Mouse (Mus musculus) midbrain, embryonic 16.5 days (tissue): ENCODE results near the gene Sox13. TPM values are rescaled to one million over a fixed set of nuclear protein-coding genes. Genes with fewer than 3 reads are reported as not detected.

Experiments
- ATAC-seq: fragments of 200-750 bp; cut with Nextera tagmentation; 2 replicates; pipeline ENCODE4 v1.8.0; 2017; ENCODE audit warnings: moderate TSS enrichment
- H3K27ac ChIP-seq: fragments of 300-500 bp; sonication (generic); 2 replicates; pipeline ENCODE4 v1.5.1; 2014; ENCODE audit warnings: mild to moderate bottlenecking, low read length, mixed read lengths
- H3K27me3 ChIP-seq: fragments of 300-500 bp; sonication (generic); 2 replicates; pipeline ENCODE4 v1.6.1; 2014; ENCODE audit warnings: low read depth, low read length, mixed read lengths; ENCODE audit not compliant: control insufficient read depth, insufficient read depth
- H3K36me3 ChIP-seq: fragments of 300-500 bp; sonication (generic); 2 replicates; pipeline ENCODE4 v1.6.1; 2014; ENCODE audit warnings: mild to moderate bottlenecking, low read length, moderate library complexity, mixed read lengths; ENCODE audit not compliant: control insufficient read depth, insufficient read depth
- H3K4me1 ChIP-seq: fragments of 300-500 bp; sonication (generic); 2 replicates; pipeline ENCODE4 v1.6.1; 2014; ENCODE audit warnings: mild to moderate bottlenecking, low read length, mixed read lengths; ENCODE audit not compliant: control insufficient read depth, insufficient read depth
- H3K4me2 ChIP-seq: fragments of 300-500 bp; sonication (generic); 2 replicates; pipeline ENCODE4 v1.6.1; 2014; ENCODE audit warnings: mild to moderate bottlenecking, low read length, mixed read lengths
- H3K4me3 ChIP-seq: fragments of 300-500 bp; sonication (generic); 2 replicates; pipeline ENCODE4 v1.5.1; 2014; ENCODE audit warnings: low read depth, mild to moderate bottlenecking, low read length, moderate library complexity, mixed read lengths
- H3K9ac ChIP-seq: fragments of 300-500 bp; sonication (generic); 2 replicates; pipeline ENCODE4 v1.6.1; 2014; ENCODE audit warnings: low read depth, low read length, mixed read lengths
- H3K9me3 ChIP-seq: fragments of 300-500 bp; sonication (generic); replicated peaks from 2 replicates; pipeline ENCODE4 v1.6.1; 2014; ENCODE audit warnings: mild to moderate bottlenecking, low read length, mixed read lengths; ENCODE audit not compliant: control insufficient read depth, poor library complexity, severe bottlenecking
- WGBS: fragments of 180-500 bp; shearing (Covaris S2); extraction: QIAGEN DNeasy Blood & Tissue Kit; methylation state at CpG from one replicate; pipeline ENCODE4 v1.1.7; 2014; 5-methylcytosine and 5-hydroxymethylcytosine counted together
- polyA plus RNA-seq: library from polyadenylated mRNA; unstranded; fragments of >200 nt; fragmentation: Nextera tagmentation; extraction: Ambion mirVana; gene quantifications from 2 replicates; pipeline ENCODE4 v1.2.1, GENCODE M21; 2015

Gene Sox13
- polyA plus RNA-seq, 1 experiment from 2014 or later: 5.3 TPM

DNA sequence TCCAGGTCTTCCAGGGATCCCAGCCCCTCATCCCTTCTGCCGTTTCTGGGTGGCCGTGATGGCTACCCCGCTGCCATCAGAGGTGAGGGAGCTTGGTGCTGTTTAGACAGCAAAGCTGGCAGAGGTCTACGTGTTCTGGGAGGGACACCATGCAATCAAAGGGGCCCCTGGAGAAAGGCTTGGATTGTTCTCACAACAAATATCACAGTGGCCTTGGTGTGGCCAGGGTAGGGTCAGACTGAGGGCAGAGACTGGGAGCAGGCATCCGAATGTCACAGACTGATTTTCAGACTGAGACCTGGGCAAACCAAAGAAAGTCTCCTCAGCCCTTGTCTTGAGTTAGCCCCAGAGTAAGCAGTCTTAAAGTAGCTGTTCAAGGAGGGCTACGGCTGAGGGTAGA lies 52.7 kb downstream of the Sox13 start:
- Histone ChIP-seq H3K27me3 (no peaks in the 10 kb centered on the region; the same call in 1 of the 2 replicates), H3K27ac (no peak overlapping the region), H3K36me3 (no peaks in the 10 kb centered on the region), H3K9ac (no peak overlapping the region), H3K4me1 (0 out of 2 replicates have a peak, but pooled peaks cover 2% of the 10 kb centered on the region), H3K4me3 (no peak overlapping the region), H3K4me2 (no peak overlapping the region), H3K9me3 (no peaks in the 10 kb centered on the region)
- no peak for ATAC-seq
- WGBS: 90% methylated on average over 6 of the region's 6 CpGs

- Histone ChIP-seq H3K36me3 (no peaks in the 10 kb centered on the region), H3K27me3 (no peaks in the 10 kb centered on the region; the same call in 1 of the 2 replicates), H3K9me3 (no peaks in the 10 kb centered on the region), H3K9ac (no peak overlapping the region), H3K27ac (no peak overlapping the region), H3K4me3 (no peak overlapping the region), H3K4me1 (0 out of 2 replicates have a peak, but pooled peaks cover 2% of the 10 kb centered on the region), H3K4me2 (no peak overlapping the region)
- WGBS: 79% methylated on average over 4 of the region's 4 CpGs
- no peak for ATAC-seq
Measured at GRCm38 (mm10) chr1:133370352-133370751, 53.8 kb downstream of the Sox13 start.

DNA sequence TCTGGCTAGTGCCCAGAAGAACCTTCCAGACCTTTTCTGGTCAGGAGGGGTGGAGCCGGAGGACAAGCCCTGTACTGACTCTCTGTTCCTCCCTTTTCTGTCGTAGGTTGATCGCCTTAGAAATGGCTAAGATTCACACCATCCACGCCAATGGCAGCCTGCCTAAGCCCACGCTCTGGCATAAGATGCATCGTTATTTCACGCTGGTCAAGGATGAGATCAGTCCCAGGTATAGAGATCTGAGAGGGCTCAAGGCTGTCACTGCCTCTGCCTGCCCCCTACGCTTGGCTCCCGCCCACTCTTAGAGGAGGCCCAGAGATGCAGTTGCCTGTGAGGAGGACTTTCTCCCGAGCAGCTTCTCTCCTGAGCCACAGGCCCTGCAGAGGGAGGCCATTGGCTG lies 55.5 kb downstream of the Sox13 start:
- 63% methylated on average over 10 of the region's 10 CpGs for WGBS
- H3K27me3 ChIP-seq: no peaks in the 10 kb centered on the region; the same call in 1 of the 2 replicates
- H3K9me3 ChIP-seq: no peaks in the 10 kb centered on the region
- no peaks in the 10 kb centered on the region for H3K36me3 ChIP-seq
- no peak for ATAC-seq
- H3K4me2 ChIP-seq: no peak overlapping the region
- H3K4me3 ChIP-seq: no peak overlapping the region
- H3K27ac ChIP-seq: no peak overlapping the region
- no peak overlapping the region for H3K9ac ChIP-seq
- H3K4me1 ChIP-seq: peaks cover 7% of the 10 kb centered on the region; the same call in 1 of the 2 replicates

GRCm38 (mm10) chr1:133367606-133368488 lies 56.3 kb downstream of the Sox13 start:
- 8% methylated on average over 8 of the region's 11 CpGs for WGBS
- H3K4me1 ChIP-seq: peaks cover 7% of the 10 kb centered on the region; the same call in 1 of the 2 replicates
- no peaks in the 10 kb centered on the region; the same call in 1 of the 2 replicates for H3K27me3 ChIP-seq
- no peak overlapping the region for H3K4me2 ChIP-seq
- H3K4me3 ChIP-seq: no peak overlapping the region
- no peak overlapping the region for H3K9ac ChIP-seq
- no peak overlapping the region for H3K27ac ChIP-seq
- no peaks in the 10 kb centered on the region for H3K9me3 ChIP-seq
- ATAC-seq: no peak
- H3K36me3 ChIP-seq: no peaks in the 10 kb centered on the region

DNA sequence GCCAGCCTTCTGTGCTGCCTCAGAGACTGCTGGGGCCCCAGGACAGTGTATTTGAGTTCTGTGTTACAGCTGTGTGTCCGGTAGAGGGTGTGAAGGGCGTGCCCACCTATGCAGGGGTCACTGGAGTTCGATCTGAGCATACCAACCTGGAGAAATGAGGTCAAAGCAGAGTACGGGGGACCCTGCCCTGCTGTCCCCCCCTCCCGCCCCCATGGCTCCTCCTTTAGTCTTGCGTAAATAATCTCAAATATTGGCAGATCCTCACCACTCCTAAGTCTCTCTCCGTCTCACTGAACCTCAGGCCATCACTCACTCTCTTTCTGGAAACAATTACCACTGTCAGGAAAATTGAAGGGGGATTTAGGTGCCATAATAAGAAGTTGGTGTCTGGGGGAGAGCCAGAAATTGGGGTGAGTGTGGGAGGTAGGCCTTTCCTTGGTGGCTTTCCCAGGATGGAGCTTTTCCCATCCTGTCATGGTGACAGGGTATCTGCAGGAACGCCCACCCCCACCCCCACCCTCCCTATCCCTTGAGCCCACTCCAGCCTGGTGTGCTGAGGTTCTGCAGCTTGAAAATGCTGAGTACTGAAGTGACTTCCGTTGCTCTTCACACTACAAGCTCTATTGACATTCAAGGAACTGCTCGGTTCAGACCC lies 57.1 kb downstream of the Sox13 start:
- ATAC-seq: no peak
- H3K36me3 ChIP-seq: no peaks in the 10 kb centered on the region
- WGBS: 56% methylated on average over 10 of the region's 10 CpGs
- H3K4me1 ChIP-seq: peaks cover 7% of the 10 kb centered on the region; the same call in 1 of the 2 replicates
- H3K9ac ChIP-seq: no peak overlapping the region
- H3K27ac ChIP-seq: no peak overlapping the region
- no peak overlapping the region for H3K4me3 ChIP-seq
- H3K27me3 ChIP-seq: no peaks in the 10 kb centered on the region; the same call in 1 of the 2 replicates
- no peak overlapping the region for H3K4me2 ChIP-seq
- no peaks in the 10 kb centered on the region for H3K9me3 ChIP-seq

DNA sequence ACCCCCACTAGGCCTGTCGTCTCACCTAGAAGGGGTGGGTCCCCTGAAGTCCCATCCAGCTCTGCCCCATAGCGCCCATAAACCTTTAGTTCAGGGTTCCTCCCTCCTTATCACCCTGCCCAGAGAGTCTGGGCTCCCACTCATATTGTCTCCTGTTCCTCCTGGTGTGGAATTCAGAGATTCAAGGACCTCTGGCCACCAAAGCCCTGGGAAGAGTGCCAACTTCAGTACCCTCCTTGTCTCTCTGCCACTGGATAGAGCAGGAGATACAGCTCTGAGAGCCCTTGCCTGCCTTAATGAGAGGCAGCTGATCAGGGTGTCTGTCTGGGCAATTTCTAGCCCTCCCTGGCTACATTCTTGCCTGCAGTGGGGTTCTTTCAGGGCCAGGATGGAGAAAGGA lies 59.3 kb downstream of the Sox13 start:
- Histone ChIP-seq H3K27ac (no peak overlapping the region), H3K9me3 (no peaks in the 10 kb centered on the region), H3K4me3 (no peak overlapping the region), H3K4me2 (no peak overlapping the region; the same call in 1 of the 2 replicates), H3K27me3 (no peaks in the 10 kb centered on the region; the same call in 1 of the 2 replicates), H3K9ac (no peak overlapping the region), H3K36me3 (no peaks in the 10 kb centered on the region), H3K4me1 (peaks cover 7% of the 10 kb centered on the region; the same call in 1 of the 2 replicates)
- 46% methylated on average over 2 of the region's 2 CpGs for WGBS
- ATAC-seq: no peak

GRCm38 (mm10) chr1:133364022-133364630 lies 60.1 kb downstream of the Sox13 start:
- Histone ChIP-seq H3K9ac (peak overlapping the region; percentile 80), H3K4me1 (peaks cover 7% of the 10 kb centered on the region; the same call in 1 of the 2 replicates), H3K9me3 (no peaks in the 10 kb centered on the region), H3K27ac (peak overlapping the region; percentile 50), H3K4me3 (peak overlapping the region; percentile 59), H3K36me3 (no peaks in the 10 kb centered on the region), H3K27me3 (no peaks in the 10 kb centered on the region; the same call in 1 of the 2 replicates), H3K4me2 (peak overlapping the region; percentile 68)
- peak; percentile 52 for ATAC-seq
- WGBS: under 1% methylated on average over 27 of the region's 27 CpGs

- peak within 1 kb of the TSS; percentile 80 for H3K9ac ChIP-seq
- WGBS: under 1% methylated on average over 52 of the region's 52 CpGs
- no peaks in the 10 kb centered on the region; the same call in 1 of the 2 replicates for H3K27me3 ChIP-seq
Measured at GRCm38 (mm10) chr1:133363276-133364021, 60.7 kb downstream of the Sox13 start, which contains the start of gene Etnk2. Gene Etnk2 (plus strand): TSS chr1:133363572.

More at GRCm38 (mm10) chr1:133363276-133364021, 60.7 kb downstream of the Sox13 start, which contains the start of gene Etnk2:
- H3K4me2 ChIP-seq: peak within 1 kb of the TSS; percentile 68
- peak; percentile 89 for ATAC-seq
- peak within 1 kb of the TSS; percentile 59 for H3K4me3 ChIP-seq
- H3K27ac ChIP-seq: peak within 1 kb of the TSS; percentile 50
- peaks cover 7% of the 10 kb centered on the region; the same call in 1 of the 2 replicates for H3K4me1 ChIP-seq
- H3K9me3 ChIP-seq: no peaks in the 10 kb centered on the region
- no peaks in the 10 kb centered on the region for H3K36me3 ChIP-seq
